ENCODE assay signal across 28 mouse cellular contexts in the genomic region with DNA sequence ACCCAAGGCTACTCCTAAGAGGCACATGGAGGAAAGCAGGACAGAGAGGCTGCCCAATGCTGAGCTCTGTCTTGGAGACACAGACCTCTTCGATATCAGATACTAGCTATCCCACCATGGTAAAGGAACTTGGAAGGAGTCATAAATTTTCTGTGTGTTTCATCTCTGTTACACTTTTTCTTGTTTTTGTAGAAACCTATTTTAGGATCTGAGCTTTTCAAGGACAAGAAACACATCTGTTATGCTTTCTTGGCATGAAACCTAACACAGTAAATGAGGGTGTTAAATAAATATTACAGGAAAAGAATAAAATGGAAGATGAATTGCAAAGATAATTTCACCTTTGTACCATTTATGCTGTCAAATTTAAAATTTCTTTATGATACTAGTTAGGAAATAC.
"Had no signal": no experiment of that assay in that cellular context is flagged by ENCODE, and none has a peak within 500 bp of the region (broad histone marks: within the 10 kb centered on the region; RNA-seq: fewer than 3 reads in every experiment).

No protein-coding gene starts in this region.

- H3K27ac ChIP-seq: heart, adult 2 months; heart, embryonic 13.5 days; heart, embryonic 15.5 days; hindbrain, embryonic 10.5 days; hindbrain, embryonic 12.5 days; hindbrain, embryonic 14.5 days; intestine, embryonic 15.5 days; layer of hippocampus, adult 2 months; limb, embryonic 10.5 days; limb, embryonic 12.5 days; liver, embryonic 13.5 days; liver, embryonic 15.5 days had no signal

- H3K4me3 ChIP-seq: heart, adult 2 months; heart, embryonic 13.5 days; heart, embryonic 15.5 days; hindbrain, embryonic 10.5 days; hindbrain, embryonic 12.5 days; intestine, embryonic 15.5 days; layer of hippocampus, adult 2 months; limb, embryonic 10.5 days; limb, embryonic 12.5 days; liver, embryonic 13.5 days; liver, embryonic 15.5 days had no signal

- H3K4me1 ChIP-seq: heart, embryonic 13.5 days; heart, embryonic 15.5 days; hindbrain, embryonic 10.5 days; hindbrain, embryonic 12.5 days; intestine, embryonic 15.5 days; limb, embryonic 10.5 days; limb, embryonic 12.5 days; liver, embryonic 13.5 days; liver, embryonic 15.5 days had no signal

- H3K9ac ChIP-seq: forebrain, postnatal 0 days; heart, embryonic 13.5 days; heart, embryonic 15.5 days; hindbrain, embryonic 12.5 days; hindbrain, embryonic 14.5 days; intestine, embryonic 15.5 days; limb, embryonic 12.5 days; liver, embryonic 13.5 days; liver, embryonic 15.5 days had no signal

- H3K36me3 ChIP-seq: heart, embryonic 13.5 days; heart, embryonic 15.5 days; hindbrain, embryonic 10.5 days; hindbrain, embryonic 12.5 days; intestine, embryonic 15.5 days; limb, embryonic 10.5 days; limb, embryonic 12.5 days; liver, embryonic 13.5 days; liver, embryonic 15.5 days had no signal

- H3K27me3 ChIP-seq: heart, embryonic 13.5 days; heart, embryonic 15.5 days; hindbrain, embryonic 12.5 days; intestine, embryonic 15.5 days; limb, embryonic 12.5 days; liver, embryonic 13.5 days; liver, embryonic 15.5 days had no signal

- H3K9me3 ChIP-seq: heart, embryonic 13.5 days; heart, embryonic 15.5 days; hindbrain, embryonic 10.5 days; hindbrain, embryonic 12.5 days; intestine, embryonic 15.5 days; limb, embryonic 10.5 days; limb, embryonic 12.5 days; liver, embryonic 13.5 days; liver, embryonic 15.5 days had no signal

- ATAC-seq: forebrain, postnatal 0 days; hindbrain, embryonic 16.5 days; inflammation-experienced regulatory T-cells, adult 6 months; intestine, embryonic 15.5 days; intestine, postnatal 0 days had no signal

- H3K4me2 ChIP-seq: heart, embryonic 11.5 days; heart, embryonic 13.5 days; heart, embryonic 15.5 days; hindbrain, embryonic 12.5 days; hindbrain, embryonic 14.5 days; intestine, embryonic 15.5 days; limb, embryonic 12.5 days; liver, embryonic 11.5 days; liver, embryonic 13.5 days; liver, embryonic 15.5 days had no signal

- DNase-seq: forebrain, postnatal 0 days; gastrocnemius, postnatal 14 days; gastrocnemius, postnatal 36 days; heart, adult 11 months; heart, adult 2 months; heart, postnatal 14 days; heart, postnatal 4 days; kidney, adult 18-20 months; kidney, adult 8-10 months; kidney, postnatal 14 days; kidney, postnatal 4 days; liver; liver, embryonic 13.5 days had no signal
